Mouse (Mus musculus) ES-Bruce4 (cell line): ENCODE measurements at regions not wholly inside any gene's neighbourhood (a gene's known extent, or its start where the extent isn't known, plus 50 kb on each side); places are given as distances from the start of the nearest gene placed in this dataset.

Experiments used
- H3K27ac ChIP-seq: 2 replicates; pipeline ENCODE4 v1.5.1; 2012; ENCODE audit warnings: low read length, inconsistent platforms; ENCODE audit not compliant: insufficient read depth
- H3K27me3 ChIP-seq: 2 replicates; pipeline ENCODE4 v1.6.1; 2012; ENCODE audit warnings: mild to moderate bottlenecking, low read length, inconsistent platforms; ENCODE audit not compliant: control insufficient read depth, poor library complexity, insufficient read depth, severe bottlenecking
- H3K36me3 ChIP-seq: 2 replicates; pipeline ENCODE4 v1.6.1; 2012; ENCODE audit warnings: inconsistent platforms, mild to moderate bottlenecking, low read length, moderate library complexity; ENCODE audit not compliant: control insufficient read depth, poor library complexity, insufficient read depth, severe bottlenecking
- H3K4me1 ChIP-seq: one replicate; pipeline ENCODE4 v1.8.1; 2011; ENCODE audit warnings: low read length; ENCODE audit not compliant: control insufficient read depth, insufficient read depth
- H3K4me3 ChIP-seq: 2 replicates; pipeline ENCODE4 v1.5.1; 2011; ENCODE audit warnings: low read depth, mild to moderate bottlenecking, low read length
- H3K9ac ChIP-seq: 2 replicates; pipeline ENCODE4 v1.6.1; 2012; ENCODE audit warnings: low read depth, mild to moderate bottlenecking, inconsistent platforms; ENCODE audit not compliant: poor library complexity, severe bottlenecking
- H3K9me3 ChIP-seq: replicated peaks from 2 replicates; pipeline ENCODE4 v1.6.1; 2012; ENCODE audit warnings: mild to moderate bottlenecking, low read length, inconsistent platforms; ENCODE audit not compliant: control insufficient read depth, poor library complexity, insufficient read depth, severe bottlenecking
- CTCF ChIP-seq: IDR thresholded peaks from one replicate; pipeline ENCODE4 v1.8.1; 2011; ENCODE audit warnings: low read depth, low read length
- EP300 ChIP-seq: IDR thresholded peaks from 2 replicates; pipeline ENCODE4 v1.6.1; 2011; ENCODE audit warnings: low read depth, low read length; ENCODE audit not compliant: insufficient read depth
- POLR2A ChIP-seq: IDR thresholded peaks from one replicate; pipeline ENCODE4 v1.8.1; 2011; ENCODE audit warnings: low read length; ENCODE audit not compliant: insufficient read depth

- Histone ChIP-seq H3K4me3 (no peak overlapping the region), H3K9ac (no peak overlapping the region), H3K36me3 (no peaks in the 10 kb centered on the region), H3K27ac (no peak overlapping the region), H3K27me3 (no peaks in the 10 kb centered on the region), H3K4me1 (no peaks in the 10 kb centered on the region), H3K9me3 (no peaks in the 10 kb centered on the region)
- no peak for TF ChIP-seq CTCF
- no peak for TF ChIP-seq EP300
- no peak for TF ChIP-seq POLR2A
These were observed 82.8 kb downstream of the Tpra1 start for GRCm38 (mm10) chr6:88984863-88985262.

- Histone ChIP-seq H3K27ac (no peak overlapping the region), H3K9me3 (no peaks in the 10 kb centered on the region), H3K4me3 (no peak overlapping the region), H3K9ac (no peak overlapping the region), H3K27me3 (no peaks in the 10 kb centered on the region), H3K36me3 (no peaks in the 10 kb centered on the region), H3K4me1 (peaks cover 1% of the 10 kb centered on the region)
- TF ChIP-seq EP300 (no peak), CTCF (no peak), POLR2A (no peak)
These were observed 86.5 kb downstream of the Tpra1 start for GRCm38 (mm10) chr6:88988551-88988950.

- no peak overlapping the region for H3K27ac ChIP-seq
- H3K4me1 ChIP-seq: peaks cover 1% of the 10 kb centered on the region
- no peak overlapping the region for H3K9ac ChIP-seq
- H3K36me3 ChIP-seq: no peaks in the 10 kb centered on the region
- no peak for TF ChIP-seq EP300
- no peak for TF ChIP-seq CTCF
- TF ChIP-seq POLR2A: no peak
- no peaks in the 10 kb centered on the region for H3K27me3 ChIP-seq
- no peak overlapping the region for H3K4me3 ChIP-seq
- no peaks in the 10 kb centered on the region for H3K9me3 ChIP-seq
These were observed 87.7 kb downstream of the Tpra1 start for GRCm38 (mm10) chr6:88989617-88990299.

DNA sequence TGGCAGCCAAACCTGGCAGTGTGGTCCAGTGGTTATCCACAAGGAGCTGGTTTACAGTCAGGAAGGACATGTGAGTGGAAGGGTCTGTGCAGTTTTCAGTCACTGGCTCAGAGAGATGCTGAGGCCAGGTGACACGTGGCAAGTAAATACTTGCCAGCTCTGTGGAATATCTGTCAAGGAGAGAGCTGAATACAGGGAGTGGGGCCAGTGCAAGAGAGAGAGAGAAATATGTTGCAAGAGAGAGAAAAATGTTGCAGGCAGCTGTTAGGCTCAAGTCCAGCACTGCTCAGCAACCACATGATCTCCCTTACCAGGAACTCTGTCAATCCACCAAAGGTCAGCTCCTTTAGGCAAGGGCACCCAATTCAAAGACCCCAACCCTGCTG lies 88.2 kb downstream of the Tpra1 start:
- no peaks in the 10 kb centered on the region for H3K27me3 ChIP-seq
- no peak overlapping the region for H3K4me3 ChIP-seq
- no peaks in the 10 kb centered on the region for H3K9me3 ChIP-seq
- peaks cover 1% of the 10 kb centered on the region for H3K4me1 ChIP-seq
- H3K36me3 ChIP-seq: no peaks in the 10 kb centered on the region
- TF ChIP-seq EP300 (no peak), CTCF (no peak), POLR2A (no peak)
- no peak overlapping the region for H3K27ac ChIP-seq
- H3K9ac ChIP-seq: no peak overlapping the region

DNA sequence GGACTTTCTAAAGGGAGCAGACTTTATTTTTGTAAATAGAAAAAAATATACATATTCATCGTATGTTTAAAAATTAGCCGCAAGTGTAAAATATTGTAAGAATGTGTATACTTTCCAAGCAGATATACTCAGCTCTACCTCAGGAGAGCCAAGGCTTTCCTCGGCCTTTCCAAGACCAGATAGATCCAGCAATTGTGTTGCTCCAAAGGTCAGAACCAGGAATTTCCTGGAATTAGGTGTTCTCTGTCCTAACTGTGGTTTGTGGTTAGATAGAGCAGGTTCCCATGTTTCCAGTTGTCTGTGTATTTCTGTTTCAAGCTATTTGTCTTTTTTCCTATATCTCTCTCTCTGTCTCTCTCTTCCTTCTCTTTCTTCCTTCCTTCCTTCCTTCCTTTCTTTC lies 93.0 kb downstream of the Tpra1 start:
- TF ChIP-seq CTCF (no peak), EP300 (no peak), POLR2A (no peak)
- no peaks in the 10 kb centered on the region for H3K27me3 ChIP-seq

GRCm38 (mm10) chr6:88998927-88999722 lies 97.1 kb downstream of the Tpra1 start:
- Histone ChIP-seq H3K4me1 (no peaks in the 10 kb centered on the region), H3K9ac (no peak overlapping the region), H3K4me3 (no peak overlapping the region), H3K36me3 (no peaks in the 10 kb centered on the region), H3K27ac (no peak overlapping the region), H3K27me3 (no peaks in the 10 kb centered on the region), H3K9me3 (no peaks in the 10 kb centered on the region)
- no peak for TF ChIP-seq EP300
- TF ChIP-seq CTCF: no peak
- TF ChIP-seq POLR2A: no peak

More for the DNA sequence above, 93.0 kb downstream of the Tpra1 start:
- Histone ChIP-seq H3K9ac (no peak overlapping the region), H3K27ac (no peak overlapping the region), H3K9me3 (no peaks in the 10 kb centered on the region), H3K4me3 (no peak overlapping the region), H3K4me1 (peaks cover 1% of the 10 kb centered on the region), H3K36me3 (no peaks in the 10 kb centered on the region)
